Mouse (Mus musculus): ENCODE data around the gene Cend1. TPM values are rescaled to one million over a fixed set of nuclear protein-coding genes. Genes with fewer than 3 reads are reported as not detected.

Cend1 gene
- polyA plus RNA-seq, 1 experiment from 2014 or later: 2.7 TPM

DNA sequence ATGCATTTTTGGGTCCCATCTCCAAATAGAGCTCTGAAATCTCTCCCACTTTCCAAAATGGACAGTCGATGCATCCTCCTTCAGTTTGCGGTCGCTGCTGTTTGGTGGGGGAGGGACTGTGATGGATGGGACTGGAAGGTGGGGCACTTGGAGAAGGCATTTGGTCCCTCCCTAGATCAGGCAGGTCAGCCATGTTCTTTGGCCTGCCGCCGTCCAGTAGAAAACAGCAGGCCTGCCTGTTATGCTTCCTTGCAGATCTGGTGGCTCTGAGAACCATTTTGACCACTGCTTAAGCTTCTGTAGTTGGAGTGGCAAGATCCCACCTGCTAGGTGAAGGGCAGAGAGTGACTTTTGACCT is 38.9 kb upstream of the Cend1 start:
- no peaks in the 10 kb centered on the region for H3K9me3 ChIP-seq (ENCODE audit: control insufficient read depth, low read length)
- peak overlapping the region; percentile 60 for H3K4me3 ChIP-seq (ENCODE audit: low read depth, low read length)
- H3K4me1 ChIP-seq (ENCODE audit: control insufficient read depth, insufficient read depth, low read length): peaks cover 29% of the 10 kb centered on the region
- H3K9ac ChIP-seq (ENCODE audit: low read length): peak overlapping the region; percentile 55
- peak overlapping the region; percentile 78 for H3K4me2 ChIP-seq (ENCODE audit: low read depth, severe bottlenecking)
- peaks cover 18% of the 10 kb centered on the region for H3K27me3 ChIP-seq (ENCODE audit: control insufficient read depth, insufficient read depth, low read length)
- peaks cover 30% of the 10 kb centered on the region for H3K36me3 ChIP-seq (ENCODE audit: control insufficient read depth, insufficient read depth, low read length)
- ATAC-seq (ENCODE audit: insufficient number of reproducible peaks, low FRiP score, low TSS enrichment, low read depth) (no peak), DNase-seq (ENCODE audit: low spot score) (no peak)
- WGBS: 17% methylated on average over 5 of the region's 5 CpGs
- H3K27ac ChIP-seq (replicated peaks; ENCODE audit: low read depth, low read length): peak overlapping the region; percentile 56; the same call in 1 of the 2 replicates

DNA sequence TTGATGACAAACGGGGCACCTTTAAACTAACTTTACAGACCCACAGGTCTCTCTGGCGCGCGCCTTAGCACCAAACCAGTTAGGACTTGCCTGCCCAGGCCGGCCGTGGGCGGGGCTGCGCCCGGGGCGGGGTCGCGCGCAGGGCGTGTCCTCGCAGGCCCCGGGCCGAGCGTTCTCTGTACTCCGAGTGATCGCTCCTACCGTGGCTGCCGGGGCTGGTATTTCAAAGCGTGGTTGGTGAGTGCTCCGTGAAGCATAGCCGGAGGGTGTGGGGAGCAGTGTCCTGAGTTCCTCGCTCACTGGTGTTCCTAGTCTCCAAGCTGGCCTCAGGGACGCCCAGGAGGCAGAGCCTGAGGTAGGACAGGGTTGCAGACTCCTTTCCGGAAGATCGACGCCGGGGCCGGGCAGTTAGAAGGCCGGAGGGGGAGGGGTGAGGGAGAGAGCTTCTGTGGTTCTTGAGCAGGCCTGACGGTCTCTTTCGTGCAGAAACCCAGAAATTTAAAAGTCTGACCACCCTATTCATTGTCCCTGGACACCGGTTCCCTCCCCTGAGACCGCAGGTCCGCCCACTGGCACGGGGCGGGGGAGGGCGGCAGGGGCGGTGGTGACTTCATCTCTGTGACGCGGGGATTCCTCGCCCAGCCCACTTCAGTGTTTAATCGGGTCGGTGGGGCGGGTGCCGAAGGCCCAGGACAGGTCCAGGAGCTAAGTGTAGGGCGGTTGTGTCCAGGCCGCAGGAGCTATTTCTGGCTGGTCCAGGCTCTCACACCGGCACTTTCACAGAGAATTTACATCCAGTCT is 38.1 kb upstream of the Cend1 start, which contains the start of gene Cd151:
Cd151 (plus strand) TSS at position 163 of the 801 bp plus-strand sequence.
- peaks cover 32% of the 10 kb centered on the region for H3K4me1 ChIP-seq (ENCODE audit: control insufficient read depth, insufficient read depth, low read length)
- DNase-seq (ENCODE audit: low spot score) (peak; percentile 91), ATAC-seq (ENCODE audit: insufficient number of reproducible peaks, low FRiP score, low TSS enrichment, low read depth) (peak; percentile 59)
- peak within 1 kb of the TSS; percentile 60 for H3K4me3 ChIP-seq (ENCODE audit: low read depth, low read length)
- H3K4me2 ChIP-seq (ENCODE audit: low read depth, severe bottlenecking): peak within 1 kb of the TSS; percentile 78
- H3K9me3 ChIP-seq (ENCODE audit: control insufficient read depth, low read length): no peaks in the 10 kb centered on the region
- peak within 1 kb of the TSS; percentile 55 for H3K9ac ChIP-seq (ENCODE audit: low read length)
- WGBS: under 1% methylated on average over 52 of the region's 52 CpGs
- no peak within 1 kb of the TSS; the same call in 1 of the 2 replicates for H3K27ac ChIP-seq (replicated peaks; ENCODE audit: low read depth, low read length)
- H3K27me3 ChIP-seq (ENCODE audit: control insufficient read depth, insufficient read depth, low read length): peaks cover 22% of the 10 kb centered on the region
- H3K36me3 ChIP-seq (ENCODE audit: control insufficient read depth, insufficient read depth, low read length): peaks cover 26% of the 10 kb centered on the region

DNA sequence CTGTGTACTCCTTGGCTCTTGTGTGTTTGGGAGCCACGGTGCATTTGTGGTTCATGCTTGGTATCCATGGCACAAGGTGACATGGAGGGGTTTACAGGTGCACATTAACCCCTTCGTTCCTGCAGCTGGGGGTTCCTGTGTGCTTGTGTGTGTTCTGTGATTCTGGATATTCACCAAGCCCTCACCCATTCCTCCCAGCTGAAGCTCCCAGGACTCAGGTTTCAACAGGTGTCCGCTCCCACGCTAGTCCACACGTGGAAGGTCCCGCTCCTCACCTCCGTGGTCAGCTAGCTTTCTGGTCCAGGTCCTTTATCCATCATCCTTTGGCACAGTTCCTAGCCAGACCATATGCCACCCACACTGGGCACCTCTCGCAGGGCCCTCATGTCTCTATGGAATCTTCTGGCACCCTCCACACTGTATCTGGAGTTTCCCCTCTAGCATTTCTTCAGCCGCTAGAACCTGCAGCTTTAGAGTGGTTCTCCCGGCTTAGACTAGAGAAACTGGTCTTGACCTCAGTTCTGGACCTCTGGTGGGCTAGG is 37.4 kb upstream of the Cend1 start:
- no peaks in the 10 kb centered on the region for H3K9me3 ChIP-seq (ENCODE audit: control insufficient read depth, low read length)
- 60% methylated on average over 10 of the region's 10 CpGs for WGBS
- peaks cover 39% of the 10 kb centered on the region for H3K4me1 ChIP-seq (ENCODE audit: control insufficient read depth, insufficient read depth, low read length)
- peak overlapping the region; percentile 55 for H3K9ac ChIP-seq (ENCODE audit: low read length)
- peak overlapping the region; percentile 78 for H3K4me2 ChIP-seq (ENCODE audit: low read depth, severe bottlenecking)
- peak overlapping the region; percentile 60 for H3K4me3 ChIP-seq (ENCODE audit: low read depth, low read length)
- H3K27ac ChIP-seq (replicated peaks; ENCODE audit: low read depth, low read length): no peak overlapping the region; the same call in 1 of the 2 replicates
- H3K36me3 ChIP-seq (ENCODE audit: control insufficient read depth, insufficient read depth, low read length): peaks cover 22% of the 10 kb centered on the region
- H3K27me3 ChIP-seq (ENCODE audit: control insufficient read depth, insufficient read depth, low read length): peaks cover 29% of the 10 kb centered on the region
- no peak for DNase-seq (ENCODE audit: low spot score)
- no peak for ATAC-seq (ENCODE audit: insufficient number of reproducible peaks, low FRiP score, low TSS enrichment, low read depth)

DNA sequence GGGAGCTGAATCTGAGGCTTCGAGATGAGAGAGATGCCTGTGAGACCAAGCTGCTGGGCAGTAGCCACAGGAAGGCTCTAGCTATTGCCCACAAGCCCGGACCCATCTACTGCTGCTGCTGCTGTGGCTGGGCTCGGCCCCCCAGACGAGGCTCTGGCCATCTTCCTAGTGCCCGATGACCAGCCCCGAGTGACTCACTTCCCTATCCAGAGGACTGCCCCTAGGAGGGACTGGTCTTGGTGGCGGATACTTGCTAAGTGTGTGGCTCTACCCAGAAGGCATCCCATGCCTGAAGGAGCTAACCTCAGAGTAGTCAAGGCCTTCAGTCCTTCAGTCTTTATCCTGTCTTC is 36.7 kb upstream of the Cend1 start:
- Histone ChIP-seq H3K4me3 (ENCODE audit: low read depth, low read length) (no peak overlapping the region), H3K9ac (ENCODE audit: low read length) (no peak overlapping the region), H3K4me1 (ENCODE audit: control insufficient read depth, insufficient read depth, low read length) (peaks cover 40% of the 10 kb centered on the region), H3K9me3 (ENCODE audit: control insufficient read depth, low read length) (no peaks in the 10 kb centered on the region), H3K36me3 (ENCODE audit: control insufficient read depth, insufficient read depth, low read length) (peaks cover 16% of the 10 kb centered on the region), H3K4me2 (ENCODE audit: low read depth, severe bottlenecking) (no peak overlapping the region), H3K27ac (replicated peaks; ENCODE audit: low read depth, low read length) (no peak overlapping the region), H3K27me3 (ENCODE audit: control insufficient read depth, insufficient read depth, low read length) (peaks cover 35% of the 10 kb centered on the region)
- ATAC-seq (ENCODE audit: insufficient number of reproducible peaks, low FRiP score, low TSS enrichment, low read depth) (no peak), DNase-seq (ENCODE audit: low spot score) (no peak)
- WGBS: 79% methylated on average over 7 of the region's 7 CpGs

DNA sequence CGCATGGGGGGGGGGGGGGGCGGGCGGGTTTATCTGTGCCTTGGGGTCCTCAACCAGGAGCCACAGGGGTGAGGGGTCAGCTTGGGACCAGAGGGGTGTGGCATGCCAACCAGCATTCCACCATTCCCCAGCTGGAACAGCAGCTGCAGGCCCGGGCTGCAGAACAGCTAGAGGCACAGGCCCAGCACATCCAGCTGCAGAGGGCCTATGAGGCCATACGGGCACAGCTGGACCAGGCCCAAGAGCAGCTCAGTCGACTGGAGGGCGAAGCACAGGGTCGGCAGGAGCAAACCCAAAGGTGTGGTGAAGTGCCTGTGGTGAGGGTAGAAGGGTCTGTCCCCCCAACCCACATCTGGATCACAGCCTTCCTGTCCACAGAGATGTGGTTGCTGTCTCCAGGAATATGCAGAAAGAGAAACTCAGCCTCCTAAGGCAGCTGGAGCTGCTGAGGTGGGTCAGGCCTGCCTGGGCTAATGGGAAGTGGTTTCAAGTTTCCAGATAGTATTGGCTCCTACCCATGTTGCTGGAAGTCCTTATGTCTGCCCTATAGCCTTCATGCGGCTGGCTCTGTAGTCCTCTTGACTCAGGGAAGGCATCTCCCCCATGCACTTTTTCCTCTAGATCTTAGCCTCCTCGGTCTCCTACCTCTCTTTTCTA is 36.2 kb upstream of the Cend1 start:
- Histone ChIP-seq H3K4me1 (ENCODE audit: control insufficient read depth, insufficient read depth, low read length) (peaks cover 40% of the 10 kb centered on the region), H3K4me2 (ENCODE audit: low read depth, severe bottlenecking) (peak overlapping the region; percentile 47; the same call in 1 of the 2 replicates), H3K9me3 (ENCODE audit: control insufficient read depth, low read length) (no peaks in the 10 kb centered on the region), H3K36me3 (ENCODE audit: control insufficient read depth, insufficient read depth, low read length) (peaks cover 11% of the 10 kb centered on the region), H3K9ac (ENCODE audit: low read length) (no peak overlapping the region), H3K27me3 (ENCODE audit: control insufficient read depth, insufficient read depth, low read length) (peaks cover 39% of the 10 kb centered on the region), H3K27ac (replicated peaks; ENCODE audit: low read depth, low read length) (no peak overlapping the region), H3K4me3 (ENCODE audit: low read depth, low read length) (no peak overlapping the region)
- 31% methylated on average over 9 of the region's 10 CpGs for WGBS
- ATAC-seq (ENCODE audit: insufficient number of reproducible peaks, low FRiP score, low TSS enrichment, low read depth) (no peak), DNase-seq (ENCODE audit: low spot score) (peak; percentile 39)

DNA sequence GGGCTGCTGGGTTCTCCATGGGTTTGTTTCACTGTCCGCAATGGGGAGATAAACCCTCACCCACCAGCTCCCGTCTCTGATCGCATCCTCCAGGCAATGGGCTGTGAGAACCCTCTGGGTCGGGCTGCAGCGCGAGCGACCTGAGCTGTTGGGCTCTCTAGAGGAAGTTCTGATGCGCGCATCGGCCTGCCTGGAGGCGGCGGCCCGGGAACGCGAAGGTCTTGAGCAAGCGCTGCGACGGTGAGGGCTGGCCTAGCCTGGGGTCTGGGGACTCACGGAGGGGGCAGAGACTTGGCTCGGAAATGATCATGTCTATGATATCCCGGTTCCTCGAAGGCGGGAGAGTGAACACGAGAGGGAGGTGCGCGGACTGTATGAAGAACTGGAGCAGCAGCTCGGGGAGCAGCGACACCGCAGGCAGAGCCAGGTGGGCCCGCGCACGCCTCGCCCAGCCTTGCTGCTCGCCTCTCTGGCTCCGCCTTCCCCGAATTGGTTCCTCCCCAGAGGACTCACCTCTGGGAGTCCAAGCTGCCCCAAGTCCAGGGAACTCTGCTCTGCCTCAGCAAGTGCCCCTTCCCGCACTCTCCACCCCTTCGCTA is 35.4 kb upstream of the Cend1 start:
- Histone ChIP-seq H3K27me3 (ENCODE audit: control insufficient read depth, insufficient read depth, low read length) (peaks cover 44% of the 10 kb centered on the region), H3K36me3 (ENCODE audit: control insufficient read depth, insufficient read depth, low read length) (peaks cover 4% of the 10 kb centered on the region), H3K4me2 (ENCODE audit: low read depth, severe bottlenecking) (peak overlapping the region; percentile 47), H3K9me3 (ENCODE audit: control insufficient read depth, low read length) (no peaks in the 10 kb centered on the region), H3K4me3 (ENCODE audit: low read depth, low read length) (peak overlapping the region; percentile 10), H3K27ac (replicated peaks; ENCODE audit: low read depth, low read length) (no peak overlapping the region), H3K9ac (ENCODE audit: low read length) (no peak overlapping the region), H3K4me1 (ENCODE audit: control insufficient read depth, insufficient read depth, low read length) (peaks cover 40% of the 10 kb centered on the region)
- DNase-seq (ENCODE audit: low spot score): peak; percentile 57
- WGBS: 3% methylated on average over 38 of the region's 38 CpGs
- ATAC-seq (ENCODE audit: insufficient number of reproducible peaks, low FRiP score, low TSS enrichment, low read depth): no peak

DNA sequence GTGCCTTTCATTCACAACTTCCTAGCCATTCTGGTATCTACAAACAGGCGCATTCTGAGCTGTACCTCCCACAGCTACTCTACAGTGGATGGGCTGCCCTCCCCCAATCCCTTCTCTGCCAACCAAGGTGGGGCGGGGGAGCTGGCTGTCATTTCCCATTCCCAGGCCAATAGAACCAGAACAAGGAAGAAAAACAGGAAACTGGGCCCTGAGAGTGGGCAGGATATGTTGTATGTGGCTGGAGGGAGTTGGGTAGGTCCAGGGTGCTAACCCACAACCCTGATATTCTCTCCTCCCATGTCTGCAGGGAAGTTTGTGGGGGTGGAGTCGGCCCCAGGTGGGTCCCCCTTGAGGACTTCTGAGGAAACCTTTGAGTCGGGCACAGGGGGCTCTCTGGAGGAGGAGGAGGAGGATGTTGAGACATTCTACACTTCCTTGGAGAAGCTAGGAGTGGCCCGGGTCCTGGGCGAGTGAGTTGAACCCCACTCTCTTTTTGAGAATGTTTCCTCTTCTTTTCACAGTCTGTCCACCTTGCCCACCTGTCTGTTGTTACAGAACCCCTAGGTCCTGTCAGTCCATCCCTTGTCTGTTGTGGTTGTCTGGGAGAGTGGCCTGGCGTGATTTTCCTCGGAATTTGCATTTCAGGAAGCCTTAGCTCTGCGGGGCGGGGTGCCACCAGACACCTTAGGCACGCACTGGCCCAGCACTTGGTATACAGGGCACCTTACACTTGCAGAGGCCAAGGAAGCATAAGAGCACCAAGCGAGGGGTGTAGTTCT is 34.7 kb upstream of the Cend1 start:
- no peak overlapping the region for H3K9ac ChIP-seq (ENCODE audit: low read length)

More for the DNA sequence above, 34.7 kb upstream of the Cend1 start:
- Histone ChIP-seq H3K9me3 (ENCODE audit: control insufficient read depth, low read length) (no peaks in the 10 kb centered on the region), H3K4me1 (ENCODE audit: control insufficient read depth, insufficient read depth, low read length) (peaks cover 36% of the 10 kb centered on the region), H3K27ac (replicated peaks; ENCODE audit: low read depth, low read length) (no peak overlapping the region), H3K4me2 (ENCODE audit: low read depth, severe bottlenecking) (peak overlapping the region; percentile 47), H3K36me3 (ENCODE audit: control insufficient read depth, insufficient read depth, low read length) (no peaks in the 10 kb centered on the region), H3K27me3 (ENCODE audit: control insufficient read depth, insufficient read depth, low read length) (peaks cover 48% of the 10 kb centered on the region), H3K4me3 (ENCODE audit: low read depth, low read length) (peak overlapping the region; percentile 10)
- 24% methylated on average over 12 of the region's 12 CpGs for WGBS
- DNase-seq (ENCODE audit: low spot score) (no peak), ATAC-seq (ENCODE audit: insufficient number of reproducible peaks, low FRiP score, low TSS enrichment, low read depth) (no peak)
